Mouse (Mus musculus) ES-CJ7 (cell line): ENCODE measurements around the gene Rassf2.

Experiments
- DNase-seq: peaks from one replicate; pipeline ENCODE4 v3.0.0; 2011; ENCODE audit warnings: low read depth, low spot score

The Rassf2 gene

GRCm38 (mm10) chr2:131955264-131955663 lies 74.8 kb downstream of the Rassf2 start:
- peak; percentile 74 for DNase-seq

GRCm38 (mm10) chr2:131954835-131955234 lies 75.2 kb downstream of the Rassf2 start:
- DNase-seq, result peak; percentile 50

GRCm38 (mm10) chr2:131953711-131954110 lies 76.3 kb downstream of the Rassf2 start:
- no peak for DNase-seq

- no peak for DNase-seq
These were observed 77.0 kb downstream of the Rassf2 start for GRCm38 (mm10) chr2:131952961-131953538.

GRCm38 (mm10) chr2:131952456-131952855 lies 77.6 kb downstream of the Rassf2 start:
- no peak for DNase-seq

GRCm38 (mm10) chr2:131950598-131951095 lies 79.4 kb downstream of the Rassf2 start, which contains the start of gene Prnd:
Prnd (plus strand) TSS chr2:131950861.
- peak; percentile 31 for DNase-seq

- DNase-seq, result peak; percentile 54
These were observed 80.1 kb downstream of the Rassf2 start for GRCm38 (mm10) chr2:131949767-131950597.

GRCm38 (mm10) chr2:131948916-131949639 lies 81.0 kb downstream of the Rassf2 start:
- DNase-seq, result no peak

- DNase-seq, result no peak
These were observed 81.9 kb downstream of the Rassf2 start for GRCm38 (mm10) chr2:131948156-131948555.

- DNase-seq, result no peak
These were observed 83.7 kb downstream of the Rassf2 start for GRCm38 (mm10) chr2:131946351-131946750.

- DNase-seq, result no peak
These were observed 84.3 kb downstream of the Rassf2 start for GRCm38 (mm10) chr2:131945765-131946164.

- no peak for DNase-seq
These were observed 84.8 kb downstream of the Rassf2 start for GRCm38 (mm10) chr2:131945225-131945624.

- no peak for DNase-seq
These were observed 85.7 kb downstream of the Rassf2 start for GRCm38 (mm10) chr2:131944370-131944769.

GRCm38 (mm10) chr2:131941501-131941900 lies 88.6 kb downstream of the Rassf2 start:
- no peak for DNase-seq

- DNase-seq, result no peak
These were observed 89.6 kb downstream of the Rassf2 start for GRCm38 (mm10) chr2:131940506-131940905.
